Mouse (Mus musculus) heart, embryonic 13.5 days (tissue): Measurements from ENCODE around the gene Rab30. TPM values are rescaled to one million over a fixed set of nuclear protein-coding genes. Genes with fewer than 3 reads are reported as not detected.

Source experiments
- ATAC-seq: fragments of 200-750 bp; cut with Nextera tagmentation; 2 replicates; pipeline ENCODE4 v1.8.0; 2017; ENCODE audit warnings: moderate TSS enrichment; ENCODE audit not compliant: insufficient number of reproducible peaks, low FRiP score, low TSS enrichment; ENCODE audit errors: extremely low read depth
- H3K27ac ChIP-seq: fragments of 300-500 bp; sonication (generic); replicated peaks from 2 replicates; pipeline ENCODE4 v1.5.1; 2015; ENCODE audit warnings: moderate library complexity, mild to moderate bottlenecking, inconsistent platforms
- H3K27me3 ChIP-seq: fragments of 300-500 bp; sonication (generic); replicated peaks from 2 replicates; pipeline ENCODE4 v1.6.1; 2015; ENCODE audit warnings: mild to moderate bottlenecking, inconsistent platforms
- H3K36me3 ChIP-seq: fragments of 300-500 bp; sonication (generic); 2 replicates; pipeline ENCODE4 v1.6.1; 2015; ENCODE audit warnings: mild to moderate bottlenecking, inconsistent platforms
- H3K4me1 ChIP-seq: fragments of 300-500 bp; sonication (generic); 2 replicates; pipeline ENCODE4 v1.6.1; 2015; ENCODE audit warnings: inconsistent platforms
- H3K4me2 ChIP-seq: fragments of 300-500 bp; sonication (generic); 2 replicates; pipeline ENCODE4 v1.6.1; 2015; ENCODE audit warnings: inconsistent platforms, mild to moderate bottlenecking, moderate library complexity
- H3K4me3 ChIP-seq: fragments of 300-500 bp; sonication (generic); 2 replicates; pipeline ENCODE4 v1.5.1; 2015; ENCODE audit warnings: moderate library complexity, mild to moderate bottlenecking, inconsistent platforms
- H3K9ac ChIP-seq: fragments of 300-500 bp; sonication (generic); 2 replicates; pipeline ENCODE4 v1.6.1; 2015; ENCODE audit warnings: inconsistent platforms, mild to moderate bottlenecking, moderate library complexity
- H3K9me3 ChIP-seq: fragments of 300-500 bp; sonication (generic); 2 replicates; pipeline ENCODE4 v1.6.1; 2016; ENCODE audit warnings: inconsistent platforms
- WGBS: fragments of 180-500 bp; shearing (Covaris S2); methylation state at CpG from one replicate; pipeline ENCODE4 v1.1.7; 2015; ENCODE audit warnings: mixed read lengths; 5-methylcytosine and 5-hydroxymethylcytosine counted together
- polyA plus RNA-seq: library from polyadenylated mRNA; unstranded; fragments of >200 nt; fragmentation: Nextera tagmentation; extraction: Ambion mirVana; gene quantifications from 2 replicates; pipeline ENCODE4 v1.2.1, GENCODE M21; 2015

The Rab30 gene
- polyA plus RNA-seq, 1 experiment from 2014 or later, result 5.6 TPM

DNA sequence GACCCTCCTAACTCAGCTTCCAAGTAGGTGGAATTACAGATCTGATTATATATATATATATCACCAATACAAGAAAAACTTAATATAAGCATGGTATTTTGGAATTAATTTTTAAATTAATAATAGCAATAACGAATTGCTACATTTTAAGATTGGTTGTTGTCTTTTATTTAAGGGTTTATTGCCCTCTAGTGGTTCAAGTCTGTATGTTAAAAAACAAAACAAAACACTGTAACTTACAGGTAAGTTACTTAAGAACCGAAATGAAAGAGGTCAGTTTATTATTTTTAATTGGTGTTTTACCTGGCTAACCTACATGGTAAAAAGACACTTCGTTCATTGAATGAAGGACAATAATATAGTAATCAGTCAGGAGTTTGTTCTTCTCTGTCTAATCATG lies 128.8 kb downstream of the Rab30 start:
- H3K36me3 ChIP-seq, result peaks cover 14% of the 10 kb centered on the region
- no peak for ATAC-seq
- H3K9me3 ChIP-seq, result no peaks in the 10 kb centered on the region
- H3K27ac ChIP-seq, result no peak overlapping the region
- no peak overlapping the region for H3K4me2 ChIP-seq
- 71% methylated on average over 3 of the region's 3 CpGs for WGBS
- H3K9ac ChIP-seq, result no peak overlapping the region
- no peak overlapping the region for H3K4me3 ChIP-seq
- peaks cover 7% of the 10 kb centered on the region for H3K4me1 ChIP-seq
- H3K27me3 ChIP-seq, result no peaks in the 10 kb centered on the region

GRCm38 (mm10) chr7:92871596-92871995 lies 130.2 kb downstream of the Rab30 start:
- Histone ChIP-seq H3K4me2 (no peak overlapping the region), H3K9ac (no peak overlapping the region), H3K4me1 (peaks cover 16% of the 10 kb centered on the region), H3K36me3 (peaks cover 9% of the 10 kb centered on the region; the same call in 1 of the 2 replicates), H3K9me3 (no peaks in the 10 kb centered on the region), H3K27me3 (no peaks in the 10 kb centered on the region), H3K27ac (no peak overlapping the region), H3K4me3 (no peak overlapping the region)
- no peak for ATAC-seq
- 86% methylated on average over 4 of the region's 4 CpGs for WGBS

DNA sequence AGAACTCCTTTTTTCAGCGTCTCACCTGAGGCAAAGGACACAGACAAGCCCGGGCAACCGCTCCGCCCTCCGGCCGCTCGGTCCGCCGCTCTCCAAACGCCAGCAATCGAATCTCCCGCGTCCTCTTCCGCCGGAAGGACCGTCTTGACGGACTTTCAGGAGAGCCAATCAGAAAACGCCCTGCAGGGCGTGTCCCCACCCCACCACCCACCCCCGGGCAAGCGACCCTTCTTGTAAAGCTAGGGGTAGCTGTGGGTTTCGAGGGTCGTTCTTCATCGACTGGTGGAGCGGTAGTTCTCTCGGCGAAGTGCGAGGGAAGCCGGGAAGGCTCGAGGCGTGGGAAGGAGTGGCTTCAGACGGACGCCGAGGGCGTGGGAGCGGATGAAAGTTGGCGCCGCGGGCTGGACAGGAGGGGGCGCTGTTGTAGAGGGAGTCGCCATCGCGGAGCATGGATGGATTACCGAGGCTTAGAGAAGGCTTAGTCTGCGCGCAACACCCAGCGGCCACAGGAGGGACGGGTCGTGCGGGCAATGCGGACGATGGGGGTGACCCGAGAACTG lies 132.8 kb downstream of the Rab30 start, which contains the start of the genes Ddias and Prcp:
Ddias (minus strand) TSS at position 132 of the 560 bp plus-strand sequence.
Prcp (plus strand) TSS at position 355 of the 560 bp plus-strand sequence.
- no peaks in the 10 kb centered on the region for H3K9me3 ChIP-seq
- H3K9ac ChIP-seq, result peak within 1 kb of the TSS; percentile 81
- peaks cover 24% of the 10 kb centered on the region for H3K4me1 ChIP-seq
- H3K36me3 ChIP-seq, result 0 out of 2 replicates have a peak, but pooled peaks cover 6% of the 10 kb centered on the region
- peak within 1 kb of the TSS; percentile 77 for H3K4me3 ChIP-seq
- H3K27ac ChIP-seq, result peak within 1 kb of the TSS; percentile 94
- H3K27me3 ChIP-seq, result no peaks in the 10 kb centered on the region
- WGBS, result under 1% methylated on average over 53 of the region's 53 CpGs
- ATAC-seq, result peak; percentile 78
- H3K4me2 ChIP-seq, result peak within 1 kb of the TSS; percentile 90

DNA sequence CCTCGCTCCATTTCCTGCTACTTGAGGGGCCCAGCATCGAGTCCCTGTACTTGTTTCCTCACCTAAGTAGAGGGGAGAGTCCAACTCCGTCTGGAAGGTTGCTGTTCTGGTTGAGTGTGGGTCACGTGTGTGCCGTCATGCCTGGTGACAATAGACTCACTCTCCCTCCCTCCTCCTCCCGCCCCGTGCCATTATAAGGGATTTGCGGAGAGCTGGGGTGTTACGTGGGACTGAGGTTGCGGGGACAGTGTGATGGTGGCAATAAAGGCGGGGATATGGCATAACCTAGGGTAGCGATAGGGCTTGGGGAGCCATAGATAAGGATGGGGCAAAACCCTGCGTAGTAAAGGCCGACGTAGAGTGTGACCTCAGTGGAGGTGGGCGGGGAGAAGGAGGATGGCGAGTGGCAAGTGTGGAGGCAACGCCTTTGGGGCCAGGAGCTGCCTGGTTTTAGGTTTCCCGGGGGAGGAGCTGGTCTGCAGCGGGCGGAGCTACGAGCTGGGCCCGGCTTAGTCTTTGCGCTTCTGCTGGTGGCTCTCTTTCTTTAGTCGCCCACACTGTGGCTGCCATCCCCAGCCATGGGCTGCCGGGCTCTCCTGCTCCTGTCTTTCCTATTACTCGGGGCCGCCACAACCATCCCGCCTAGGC lies 133.5 kb downstream of the Rab30 start:
- H3K27ac ChIP-seq, result peak overlapping the region; percentile 94
- no peaks in the 10 kb centered on the region for H3K9me3 ChIP-seq
- H3K4me2 ChIP-seq, result peak overlapping the region; percentile 90
- ATAC-seq, result peak; percentile 86
- H3K4me1 ChIP-seq, result peaks cover 24% of the 10 kb centered on the region
- peak overlapping the region; percentile 77 for H3K4me3 ChIP-seq
- H3K27me3 ChIP-seq, result no peaks in the 10 kb centered on the region
- 0 out of 2 replicates have a peak, but pooled peaks cover 6% of the 10 kb centered on the region for H3K36me3 ChIP-seq
- peak overlapping the region; percentile 81 for H3K9ac ChIP-seq
- under 1% methylated on average over 29 of the region's 29 CpGs for WGBS

- peak overlapping the region; percentile 77 for H3K4me3 ChIP-seq
- peak overlapping the region; percentile 81 for H3K9ac ChIP-seq
- peak overlapping the region; percentile 90 for H3K4me2 ChIP-seq
- WGBS, result 42% methylated on average over 3 of the region's 3 CpGs
- 0 out of 2 replicates have a peak, but pooled peaks cover 6% of the 10 kb centered on the region for H3K36me3 ChIP-seq
- no peak for ATAC-seq
- no peaks in the 10 kb centered on the region for H3K27me3 ChIP-seq
- H3K9me3 ChIP-seq, result no peaks in the 10 kb centered on the region
- peak overlapping the region; percentile 94 for H3K27ac ChIP-seq
- H3K4me1 ChIP-seq, result peaks cover 24% of the 10 kb centered on the region
Observed at GRCm38 (mm10) chr7:92876066-92876465, 134.7 kb downstream of the Rab30 start.

DNA sequence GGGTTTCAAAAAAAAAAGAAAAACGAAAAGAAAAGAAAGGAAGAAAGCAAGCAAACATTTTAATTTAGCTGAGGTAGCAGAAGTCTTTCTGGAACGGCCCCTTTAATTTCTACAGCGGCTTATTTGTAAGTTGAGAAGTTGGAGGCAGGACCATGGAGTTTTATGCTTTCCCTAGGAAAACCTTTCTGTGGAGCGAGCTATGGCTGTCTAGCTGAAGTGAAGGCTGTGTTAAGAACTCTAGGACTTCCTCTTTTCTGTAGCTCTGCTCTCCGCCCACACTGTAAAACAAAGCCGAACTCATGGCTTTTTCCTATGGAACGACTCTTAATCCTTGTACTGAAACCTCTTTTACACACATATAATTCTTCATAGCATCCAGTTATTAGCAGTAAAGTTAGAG lies 135.1 kb downstream of the Rab30 start:
- ATAC-seq, result no peak
- peak overlapping the region; percentile 77 for H3K4me3 ChIP-seq
- peak overlapping the region; percentile 55 for H3K9ac ChIP-seq
- peaks cover 24% of the 10 kb centered on the region for H3K4me1 ChIP-seq
- 50% methylated on average over 7 of the region's 7 CpGs for WGBS
- no peaks in the 10 kb centered on the region for H3K27me3 ChIP-seq
- H3K36me3 ChIP-seq, result 0 out of 2 replicates have a peak, but pooled peaks cover 6% of the 10 kb centered on the region
- peak overlapping the region; percentile 90 for H3K4me2 ChIP-seq
- peak overlapping the region; percentile 37 for H3K27ac ChIP-seq
- no peaks in the 10 kb centered on the region for H3K9me3 ChIP-seq

DNA sequence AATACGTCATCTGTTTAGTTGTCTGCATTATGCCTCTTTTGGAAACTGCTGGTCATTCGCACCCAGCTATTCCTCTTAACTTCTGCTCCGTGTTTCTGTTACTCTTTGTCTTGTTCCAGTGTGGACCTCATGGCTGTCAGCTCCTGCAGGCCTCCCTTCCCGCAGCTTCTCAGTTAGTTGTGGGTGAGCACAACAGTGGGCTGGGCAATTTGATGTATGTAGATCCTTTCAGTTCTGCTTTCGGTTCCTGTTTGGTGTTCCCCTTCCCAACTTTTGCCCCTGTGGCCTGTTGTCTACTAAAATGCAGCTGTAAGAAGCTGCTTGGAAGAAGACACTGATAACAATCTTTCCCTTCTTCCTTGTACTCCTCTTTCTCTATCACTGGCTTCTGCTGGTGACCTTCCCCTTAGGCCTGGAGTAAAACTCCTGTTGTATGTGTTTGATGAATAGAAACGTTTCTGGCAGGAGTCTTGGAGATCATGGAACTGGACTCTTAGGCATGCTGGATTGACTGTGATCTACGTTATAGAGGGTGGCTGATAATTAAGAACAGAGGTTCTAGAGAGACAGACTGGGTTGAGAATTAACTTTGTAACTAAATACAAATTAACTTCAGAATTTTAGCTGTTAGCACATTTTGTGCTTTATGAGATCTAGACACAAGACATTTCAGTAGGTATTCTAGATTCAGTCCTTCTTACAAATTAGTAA lies 137.3 kb downstream of the Rab30 start:
- Histone ChIP-seq H3K4me1 (peaks cover 21% of the 10 kb centered on the region), H3K9ac (no peak overlapping the region), H3K27ac (no peak overlapping the region), H3K27me3 (no peaks in the 10 kb centered on the region), H3K36me3 (0 out of 2 replicates have a peak, but pooled peaks cover 4% of the 10 kb centered on the region), H3K4me2 (no peak overlapping the region), H3K4me3 (no peak overlapping the region), H3K9me3 (no peaks in the 10 kb centered on the region)
- 69% methylated on average over 7 of the region's 7 CpGs for WGBS
- ATAC-seq, result no peak

DNA sequence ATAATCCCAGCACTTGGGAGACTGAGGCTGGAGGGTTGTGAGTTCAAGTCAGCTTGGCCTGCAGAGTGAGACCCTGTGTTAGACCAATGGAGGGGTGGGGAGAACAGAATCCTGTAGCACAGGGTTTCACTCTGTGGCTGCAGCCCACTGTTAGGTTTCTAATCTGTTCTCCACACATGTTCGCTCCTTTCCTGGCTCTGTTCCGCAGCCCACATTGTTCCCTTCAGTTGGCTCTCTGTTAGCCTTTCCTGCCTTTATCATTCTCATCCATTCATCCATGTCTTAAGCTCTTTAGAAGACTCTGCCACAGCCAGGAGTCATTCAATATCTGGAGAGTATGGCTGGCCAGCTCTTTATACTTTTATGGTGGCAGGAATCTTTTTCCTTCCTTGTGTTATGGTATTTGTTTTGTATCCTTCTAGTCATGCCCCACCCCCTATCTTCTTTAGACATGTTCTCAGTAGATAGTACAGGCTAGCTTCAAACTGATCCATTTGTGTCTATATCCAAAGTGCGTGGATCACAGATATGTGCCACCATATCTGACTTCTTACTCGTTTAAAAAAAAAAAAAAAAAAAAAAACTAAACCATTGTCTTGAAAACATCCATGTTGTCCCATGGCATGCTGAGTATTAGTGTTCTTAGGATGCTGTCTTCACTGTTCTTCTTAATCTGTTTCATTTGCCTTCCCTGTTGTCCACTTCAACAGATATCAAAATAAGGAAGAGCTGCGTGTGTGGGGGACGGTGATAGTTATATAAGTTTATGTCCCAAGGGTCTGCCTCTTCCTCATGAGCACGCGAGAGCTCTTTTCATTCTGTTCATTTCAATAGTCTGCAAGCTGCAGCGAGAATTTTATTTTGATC lies 142.7 kb downstream of the Rab30 start:
- H3K4me1 ChIP-seq, result peaks cover 27% of the 10 kb centered on the region
- no peaks in the 10 kb centered on the region for H3K36me3 ChIP-seq
- H3K27ac ChIP-seq, result peak overlapping the region; percentile 48; the same call in 1 of the 2 replicates
- H3K4me3 ChIP-seq, result no peak overlapping the region
- no peak overlapping the region for H3K4me2 ChIP-seq
- no peak for ATAC-seq
- H3K9ac ChIP-seq, result no peak overlapping the region
- H3K27me3 ChIP-seq, result no peaks in the 10 kb centered on the region
- no peaks in the 10 kb centered on the region for H3K9me3 ChIP-seq
- 62% methylated on average over 9 of the region's 9 CpGs for WGBS

DNA sequence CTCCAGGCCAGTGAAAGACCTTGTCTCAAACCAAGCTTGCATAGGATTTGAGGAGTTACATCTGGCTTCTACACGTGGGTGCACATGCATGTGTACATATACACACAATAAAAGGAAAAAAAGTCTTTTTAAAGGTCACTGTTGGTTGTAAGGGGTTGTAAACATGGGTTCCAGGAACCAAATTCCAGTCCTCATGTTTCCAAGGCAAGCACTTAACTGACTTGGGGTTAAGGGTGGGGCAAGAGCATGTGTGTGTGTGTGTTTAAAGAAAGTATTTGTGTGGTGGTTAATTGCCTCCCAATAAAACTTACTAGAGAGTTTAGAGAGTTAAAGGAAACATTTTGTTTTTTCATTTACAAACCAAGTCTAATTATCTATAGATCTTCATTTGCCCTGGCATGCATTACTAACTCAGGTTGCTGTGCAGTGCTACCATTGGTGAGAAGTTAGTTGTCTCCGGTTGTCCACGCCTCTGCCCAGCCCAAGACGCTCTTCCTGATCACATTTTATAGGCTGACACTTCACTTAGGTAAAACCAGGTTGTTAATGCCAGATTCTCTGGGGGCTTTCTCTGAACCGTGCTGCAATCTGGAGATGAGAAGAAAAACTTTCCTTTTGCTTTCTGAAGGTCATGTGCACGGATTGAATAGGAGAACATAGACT lies 143.7 kb downstream of the Rab30 start:
- Histone ChIP-seq H3K4me2 (no peak overlapping the region), H3K9ac (no peak overlapping the region), H3K36me3 (no peaks in the 10 kb centered on the region), H3K4me3 (no peak overlapping the region), H3K4me1 (peaks cover 27% of the 10 kb centered on the region), H3K9me3 (no peaks in the 10 kb centered on the region), H3K27me3 (no peaks in the 10 kb centered on the region), H3K27ac (no peak overlapping the region)
- WGBS, result 82% methylated on average over 6 of the region's 6 CpGs
- ATAC-seq, result no peak

GRCm38 (mm10) chr7:92886801-92887200 lies 145.4 kb downstream of the Rab30 start:
- H3K9ac ChIP-seq, result no peak overlapping the region
- H3K36me3 ChIP-seq, result no peaks in the 10 kb centered on the region
- peak overlapping the region; percentile 32; the same call in 1 of the 2 replicates for H3K27ac ChIP-seq
- H3K9me3 ChIP-seq, result no peaks in the 10 kb centered on the region
- H3K4me3 ChIP-seq, result no peak overlapping the region
- 54% methylated on average over 7 of the region's 7 CpGs for WGBS
- H3K4me1 ChIP-seq, result peaks cover 31% of the 10 kb centered on the region
- no peak overlapping the region for H3K4me2 ChIP-seq
- no peaks in the 10 kb centered on the region for H3K27me3 ChIP-seq
- no peak for ATAC-seq
